Mouse (Mus musculus): ENCODE data around the gene A630076J17Rik.

- TF ChIP-seq EP300 (IDR thresholded peaks at IDR 0.05; ENCODE audit: insufficient read depth, low read depth, low read length) (no peak), CTCF (IDR thresholded peaks at IDR 0.05; ENCODE audit: low read depth, low read length) (no peak), POLR2A (IDR thresholded peaks at IDR 0.05; ENCODE audit: insufficient read depth, low read length) (no peak)
These were observed 3.5 kb downstream of the A630076J17Rik start for GRCm38 (mm10) chr3:107233945-107234344.
